In genomic region chr13:98665240-98665639, GRCm38 (mm10) we compare ENCODE assay signal across 16 mouse cellular contexts. TPM values are rescaled to one million over a fixed set of nuclear protein-coding genes. Genes with fewer than 3 reads are reported as not detected.
"Had no signal": no experiment of that assay in that cellular context is flagged by ENCODE, and none has a peak within 500 bp of the region (broad histone marks: within the 10 kb centered on the region; RNA-seq: fewer than 3 reads in every experiment).

No protein-coding gene starts in this region.

- H3K4me2 ChIP-seq: limb, embryonic 12.5 days; midbrain, embryonic 11.5 days; midbrain, embryonic 15.5 days; neural tube, embryonic 12.5 days had no signal

- H3K9ac ChIP-seq: limb, embryonic 12.5 days; liver, embryonic 14.5 days; midbrain, embryonic 15.5 days; neural tube, embryonic 12.5 days had no signal

- H3K27ac ChIP-seq: limb, embryonic 12.5 days; liver, embryonic 14.5 days; macrophage; midbrain, embryonic 15.5 days; neural tube, embryonic 12.5 days; stomach, postnatal 0 days had no signal

- H3K4me3 ChIP-seq: limb, embryonic 12.5 days; megakaryocyte, embryonic 14.5 days; midbrain, embryonic 15.5 days; neural tube, embryonic 12.5 days had no signal

- H3K36me3 ChIP-seq: limb, embryonic 12.5 days; midbrain, embryonic 15.5 days; neural tube, embryonic 12.5 days had no signal

- H3K9me3 ChIP-seq: midbrain, embryonic 15.5 days; neural tube, embryonic 12.5 days had no signal

- DNase-seq: kidney, adult 8-10 months; kidney, postnatal 25 days; layer of hippocampus, postnatal 36 days; liver had no signal

- H3K4me1 ChIP-seq: megakaryocyte, embryonic 14.5 days; midbrain, embryonic 15.5 days; neural tube, embryonic 12.5 days had no signal

- H3K27me3 ChIP-seq: megakaryocyte, embryonic 14.5 days; midbrain, embryonic 15.5 days; neural tube, embryonic 12.5 days had no signal

- ATAC-seq: intestine, postnatal 0 days; midbrain, embryonic 15.5 days had no signal

RNA-seq across cellular contexts. Expression of gene Tmem174, which starts 28.0 kb away (rescaled TPM):
- total RNA-seq: left cerebral cortex, postnatal 36 days; monocyte, adult 5-6 weeks; neutrophil, adult 5-6 weeks had no signal
- polyA plus RNA-seq: limb, embryonic 12.5 days; liver, embryonic 14.5 days; macrophage; midbrain, embryonic 11.5 days; midbrain, embryonic 15.5 days; neural tube, embryonic 12.5 days; stomach, postnatal 0 days had no signal

RNA-seq across cellular contexts. Expression of gene Tmem171, which starts 29.4 kb away (rescaled TPM):
- total RNA-seq: left cerebral cortex, postnatal 36 days; monocyte, adult 5-6 weeks; neutrophil, adult 5-6 weeks had no signal
- polyA plus RNA-seq: midbrain, embryonic 11.5 days; midbrain, embryonic 15.5 days; neural tube, embryonic 12.5 days had no signal
